ENCODE assay signal across 29 mouse cellular contexts in genomic region chr11:66881291-66881690, GRCm38 (mm10). TPM values are rescaled to one million over a fixed set of nuclear protein-coding genes. Genes with fewer than 3 reads are reported as not detected.
DNase-seq lines count a peak whose midpoint lies in the region; ATAC-seq and TF ChIP-seq lines count a peak whose summit lies in the region.
"Had no signal": no experiment of that assay in that cellular context is flagged by ENCODE, and none has a peak within 500 bp of the region (broad histone marks: within the 10 kb centered on the region; RNA-seq: fewer than 3 reads in every experiment).

No protein-coding gene starts in this region.

- no peak overlapping the region for H3K4me2 ChIP-seq in midbrain, postnatal 0 days (ENCODE audit: low read depth, low read length, poor library complexity, severe bottlenecking)
- no peak overlapping the region for H3K4me2 ChIP-seq in midbrain, embryonic 16.5 days (ENCODE audit: low read length)
- H3K4me2 ChIP-seq: hindbrain, embryonic 12.5 days; intestine, embryonic 15.5 days; limb, embryonic 13.5 days; liver, embryonic 12.5 days had no signal

- no peak for ATAC-seq in midbrain, postnatal 0 days (ENCODE audit: low FRiP score)
- ATAC-seq in midbrain, embryonic 16.5 days: no peak
- ATAC-seq: CD4-positive, CD25-positive, alpha-beta regulatory T cell, adult 4 months; hindbrain, postnatal 0 days; intestine, embryonic 15.5 days; liver, embryonic 12.5 days; liver, postnatal 0 days had no signal

- DNase-seq in gastrocnemius, postnatal 14 days: peak; percentile 11
- DNase-seq in gastrocnemius, postnatal 4 days (ENCODE audit: low spot score in 2 of 2): no peak
- no peak for DNase-seq in midbrain, postnatal 0 days (ENCODE audit: low spot score)
- peak; percentile 40 for DNase-seq in lung, postnatal 14 days
- no peak for DNase-seq in ovary, postnatal 14 days (ENCODE audit: low spot score)
- no peak for DNase-seq in kidney, postnatal 4 days
- DNase-seq: adrenal gland, adult 8-10 months; cerebellum, adult 11 months; cerebellum, adult 9-11 months; heart, adult 11 months; kidney, adult 2 months; kidney, postnatal 36 days; layer of hippocampus, adult 9-11 months; liver, postnatal 0 days; midbrain, embryonic 14.5 days; right cerebral cortex, adult 18-20 months; spleen, adult 18-20 months; thymus, postnatal 14 days had no signal

- H3K36me3 ChIP-seq in midbrain, postnatal 0 days (ENCODE audit: insufficient read depth, low read length): no peaks in the 10 kb centered on the region
- H3K36me3 ChIP-seq in midbrain, embryonic 16.5 days (ENCODE audit: control insufficient read depth, insufficient read depth, low read length): no peaks in the 10 kb centered on the region
- H3K36me3 ChIP-seq: heart, embryonic 10.5 days; hindbrain, embryonic 12.5 days; intestine, embryonic 15.5 days; limb, embryonic 13.5 days; liver, embryonic 12.5 days had no signal

- no peak for TF ChIP-seq CTCF in midbrain, postnatal 0 days (IDR thresholded peaks at IDR 0.05)

- H3K9me3 ChIP-seq in midbrain, postnatal 0 days (ENCODE audit: low read length): no peaks in the 10 kb centered on the region
- no peaks in the 10 kb centered on the region for H3K9me3 ChIP-seq in midbrain, embryonic 16.5 days (replicated peaks; ENCODE audit: control insufficient read depth, low read length, poor library complexity, severe bottlenecking)
- H3K9me3 ChIP-seq: heart, embryonic 10.5 days; hindbrain, embryonic 12.5 days; intestine, embryonic 15.5 days; limb, embryonic 13.5 days; liver, embryonic 12.5 days had no signal

- H3K4me1 ChIP-seq in midbrain, postnatal 0 days (ENCODE audit: insufficient read depth, low read length): no peaks in the 10 kb centered on the region; the same call in 1 of the 2 replicates
- H3K4me1 ChIP-seq in midbrain, embryonic 16.5 days (ENCODE audit: control insufficient read depth, insufficient read depth, low read length): peaks cover 7% of the 10 kb centered on the region
- H3K4me1 ChIP-seq: heart, embryonic 10.5 days; intestine, embryonic 15.5 days; liver, embryonic 12.5 days had no signal

- H3K27me3 ChIP-seq in midbrain, postnatal 0 days (ENCODE audit: insufficient read depth, low read length): no peaks in the 10 kb centered on the region
- no peaks in the 10 kb centered on the region for H3K27me3 ChIP-seq in midbrain, embryonic 16.5 days (ENCODE audit: control insufficient read depth, insufficient read depth, low read depth, low read length)
- H3K27me3 ChIP-seq: hindbrain, embryonic 12.5 days; intestine, embryonic 15.5 days; limb, embryonic 13.5 days; liver, embryonic 12.5 days had no signal

- H3K27ac ChIP-seq in midbrain, postnatal 0 days (ENCODE audit: low read depth, low read length): 0 out of 2 replicates have a peak overlapping the region, but pooled peaks have one; percentile 59
- H3K27ac ChIP-seq in midbrain, embryonic 16.5 days (ENCODE audit: low read length): no peak overlapping the region; the same call in 1 of the 2 replicates
- H3K27ac ChIP-seq: heart, embryonic 10.5 days; hindbrain, embryonic 12.5 days; intestine, embryonic 15.5 days; limb, embryonic 13.5 days; liver, embryonic 12.5 days had no signal

- intact Hi-C loops in gastrocnemius, postnatal 14 days (cut with DNase I; ENCODE audit: low total_unique reads): no loop called here

- 62% methylated on average over 2 of the region's 2 CpGs for WGBS in midbrain, postnatal 0 days
- WGBS in midbrain, embryonic 16.5 days: 62% methylated on average over 2 of the region's 2 CpGs

- no peak overlapping the region for H3K4me3 ChIP-seq in midbrain, postnatal 0 days (ENCODE audit: low read depth, low read length)
- H3K4me3 ChIP-seq in midbrain, embryonic 16.5 days (ENCODE audit: low read depth, low read length): no peak overlapping the region
- H3K4me3 ChIP-seq: erythroblast, embryonic 14.5 days; heart, embryonic 10.5 days; hindbrain, embryonic 12.5 days; intestine, embryonic 15.5 days; limb, embryonic 13.5 days; liver, embryonic 12.5 days had no signal

- H3K9ac ChIP-seq in midbrain, postnatal 0 days (replicated peaks; ENCODE audit: low read length, poor library complexity, severe bottlenecking): no peak overlapping the region
- no peak overlapping the region for H3K9ac ChIP-seq in midbrain, embryonic 16.5 days (ENCODE audit: low read depth, low read length)
- H3K9ac ChIP-seq: hindbrain, embryonic 12.5 days; intestine, embryonic 15.5 days; limb, embryonic 13.5 days; liver, embryonic 12.5 days; liver, postnatal 0 days had no signal

RNA-seq across cellular contexts. Expression of gene Pirt, which starts 30.5 kb away (rescaled TPM):
- under 1 TPM in 1 of 2 experiments, not detected in 1; 0.10 TPM for total RNA-seq in gastrocnemius, postnatal 14 days (2021)
- total RNA-seq in gastrocnemius, postnatal 4 days (2021): under 1 TPM; 0.05 to 0.12 TPM
- total RNA-seq in midbrain, postnatal 0 days (2014; rRNA removed): 0.76 and 1.4 TPM in 2 replicates
- 0.47 and 0.59 TPM in 2 replicates for polyA plus RNA-seq in midbrain, postnatal 0 days (2015; fragmentation: Nextera tagmentation; extraction: Ambion mirVana)
- polyA plus RNA-seq in midbrain, embryonic 16.5 days (2015; fragmentation: Nextera tagmentation; extraction: Ambion mirVana): 0.82 and 1.4 TPM in 2 replicates
- total RNA-seq: common myeloid progenitor, adult 5-6 weeks; neutrophil, adult 5-6 weeks had no signal
- polyA plus RNA-seq: CD4-positive, CD25-positive, alpha-beta regulatory T cell, adult 4 months; liver, postnatal 0 days had no signal

Comparison
In these comparisons a context has a peak if more than half of its experiments do, and no peak if none do; other contexts are left out.
1. DNase-seq: peak in gastrocnemius, postnatal 14 days (single experiment) and lung, postnatal 14 days (single experiment); none in gastrocnemius, postnatal 4 days (0 of 2), midbrain, postnatal 0 days (single experiment), ovary, postnatal 14 days (single experiment) and kidney, postnatal 4 days (0 of 2).